Mouse (Mus musculus): Measurements from ENCODE around the gene Dnah7c.
"Not testable (repeated sequence)": the region's sequence is repeated elsewhere in the genome, so short reads cannot be mapped to it uniquely, and the experiment has no call there.

Gene Dnah7c

GRCm38 (mm10) chr1:46425137-46425925, at the start of gene Dnah7c:
Gene Dnah7c, plus strand, starts transcription at chr1:46425592.
- DNase-seq (ENCODE audit: low read depth) = no peak

GRCm38 (mm10) chr1:46380641-46381040, 44.8 kb upstream of the Dnah7c start:
- DNase-seq (ENCODE audit: low read depth) = not testable (repeated sequence)

GRCm38 (mm10) chr1:46394681-46395297, 30.6 kb upstream of the Dnah7c start:
- not testable (repeated sequence) for DNase-seq (ENCODE audit: low read depth)

GRCm38 (mm10) chr1:46408324-46409115, 16.9 kb upstream of the Dnah7c start:
- peak; percentile 21 for DNase-seq (ENCODE audit: low read depth)

- DNase-seq (ENCODE audit: low read depth) = peak; percentile 59
Observed at GRCm38 (mm10) chr1:46414798-46415197, 10.6 kb upstream of the Dnah7c start.

- peak; percentile 41 for DNase-seq (ENCODE audit: low read depth)
Observed at GRCm38 (mm10) chr1:46416946-46417345, 8.4 kb upstream of the Dnah7c start.

- DNase-seq (ENCODE audit: low read depth) = not testable (repeated sequence)
Observed at GRCm38 (mm10) chr1:46418966-46419365, 6.4 kb upstream of the Dnah7c start.

GRCm38 (mm10) chr1:46428401-46428800, 3.0 kb downstream of the Dnah7c start:
- DNase-seq (ENCODE audit: low read depth) = peak; percentile 6

GRCm38 (mm10) chr1:46514671-46515070, 89.3 kb downstream of the Dnah7c start:
- not testable (repeated sequence) for DNase-seq (ENCODE audit: low read depth)

GRCm38 (mm10) chr1:46521032-46521431, 95.6 kb downstream of the Dnah7c start:
- no peak for DNase-seq (ENCODE audit: low read depth)

GRCm38 (mm10) chr1:46526537-46526936, 101.1 kb downstream of the Dnah7c start:
- DNase-seq (ENCODE audit: low read depth) = not testable (repeated sequence)

- DNase-seq (ENCODE audit: low read depth) = no peak
Observed at GRCm38 (mm10) chr1:46544812-46545421, 119.5 kb downstream of the Dnah7c start.

GRCm38 (mm10) chr1:46580385-46580784, 155.0 kb downstream of the Dnah7c start:
- DNase-seq (ENCODE audit: low read depth) = peak; percentile 59

GRCm38 (mm10) chr1:46593826-46594225, 168.4 kb downstream of the Dnah7c start:
- not testable (repeated sequence) for DNase-seq (ENCODE audit: low read depth)

GRCm38 (mm10) chr1:46596343-46596742, 171.0 kb downstream of the Dnah7c start:
- not testable (repeated sequence) for DNase-seq (ENCODE audit: low read depth)

GRCm38 (mm10) chr1:46620331-46620730, 194.9 kb downstream of the Dnah7c start:
- no peak for DNase-seq (ENCODE audit: low read depth)

GRCm38 (mm10) chr1:46625914-46626313, 200.5 kb downstream of the Dnah7c start:
- DNase-seq (ENCODE audit: low read depth) = not testable (repeated sequence)

GRCm38 (mm10) chr1:46649821-46650220, 224.4 kb downstream of the Dnah7c start:
- not testable (repeated sequence) for DNase-seq (ENCODE audit: low read depth)

- not testable (repeated sequence) for DNase-seq (ENCODE audit: low read depth)
Observed at GRCm38 (mm10) chr1:46652721-46653120, 227.3 kb downstream of the Dnah7c start.

GRCm38 (mm10) chr1:46724810-46725209, 299.4 kb downstream of the Dnah7c start:
- not testable (repeated sequence) for DNase-seq (ENCODE audit: low read depth)

- no peak for DNase-seq (ENCODE audit: low read depth)
Observed at GRCm38 (mm10) chr1:46725266-46725665, 299.9 kb downstream of the Dnah7c start.

- not testable (repeated sequence) for DNase-seq (ENCODE audit: low read depth)
Observed at GRCm38 (mm10) chr1:46725719-46726118, 300.3 kb downstream of the Dnah7c start.

All from 416B (cell line).